Mouse (Mus musculus) kidney, adult 8-10 months (tissue): ENCODE data around the gene Lrp1.

ENCODE experiments used
- DNase-seq, 2 experiments: peaks; one replicate each; pipeline ENCODE4 v3.0.0; 2022

The Lrp1 gene

DNA sequence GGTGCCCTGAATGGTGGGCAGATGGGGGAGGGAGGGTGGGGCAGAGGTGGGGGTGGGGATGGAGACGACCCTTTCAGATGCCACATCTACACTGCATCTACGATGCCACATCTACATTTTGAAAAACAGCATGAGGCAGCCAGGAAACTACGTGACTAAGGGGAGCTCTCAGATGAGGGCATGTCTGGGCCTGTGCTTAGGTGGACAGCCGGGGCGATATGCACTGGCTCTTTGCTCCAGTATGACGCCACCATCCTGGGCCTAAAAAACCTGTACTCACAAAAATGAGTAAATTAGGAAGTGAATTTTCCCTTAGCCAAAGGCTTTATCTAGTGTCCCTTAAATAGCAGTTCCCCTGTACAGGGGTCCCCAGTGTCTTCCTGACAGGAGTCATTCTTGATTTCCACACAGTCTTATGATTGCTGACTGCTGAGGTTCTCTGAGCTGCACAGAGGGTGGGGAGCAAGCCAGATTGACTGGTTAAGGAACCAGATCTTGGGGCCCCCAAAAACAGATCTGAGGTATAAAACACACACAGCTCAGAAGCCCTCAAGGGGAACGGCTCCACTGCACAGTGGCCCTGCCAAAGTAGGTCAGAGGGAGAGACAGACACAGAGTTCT, 30.0 kb downstream of the Lrp1 start:
- DNase-seq, result no peak

DNA sequence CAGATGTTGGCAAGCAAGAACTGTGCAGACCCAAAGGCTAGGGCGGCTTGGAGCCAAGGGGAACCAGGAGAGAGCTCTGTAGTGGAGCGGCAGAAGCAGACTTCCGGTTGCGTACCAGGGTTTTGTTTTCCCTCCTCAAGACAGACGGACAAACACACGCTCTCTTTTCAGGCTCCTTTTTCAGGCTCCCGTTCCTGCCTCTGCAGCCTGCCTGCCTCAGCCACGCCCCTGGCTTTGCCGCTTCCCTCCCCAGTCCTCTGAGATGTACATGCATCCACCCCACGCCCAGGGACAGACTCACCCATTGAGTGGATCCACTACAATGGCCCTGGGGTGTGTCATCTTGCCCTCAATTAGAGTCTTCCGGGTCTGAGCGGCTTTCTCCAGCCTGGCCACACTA, 30.7 kb downstream of the Lrp1 start:
- DNase-seq, result no peak

DNA sequence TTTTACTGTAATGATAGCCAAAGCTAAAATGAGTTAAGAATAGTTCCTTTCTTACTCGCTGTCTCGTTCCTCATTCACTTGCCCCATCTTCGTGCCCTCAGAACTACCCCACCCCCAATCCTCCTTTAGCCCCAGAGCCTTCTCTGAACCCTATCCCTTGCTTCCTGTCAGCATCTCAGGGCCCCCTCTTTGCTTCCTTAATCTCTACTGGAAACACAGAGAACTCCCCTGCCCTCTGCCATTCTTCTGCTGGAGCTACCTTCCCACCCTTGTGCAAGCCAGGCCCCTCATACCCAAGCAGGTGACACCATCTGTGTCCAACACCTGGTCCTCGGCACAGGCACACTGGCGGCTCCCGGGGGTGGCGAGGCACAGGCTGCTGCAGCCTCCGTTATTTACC, 33.2 kb downstream of the Lrp1 start:
- DNase-seq, result no peak

DNA sequence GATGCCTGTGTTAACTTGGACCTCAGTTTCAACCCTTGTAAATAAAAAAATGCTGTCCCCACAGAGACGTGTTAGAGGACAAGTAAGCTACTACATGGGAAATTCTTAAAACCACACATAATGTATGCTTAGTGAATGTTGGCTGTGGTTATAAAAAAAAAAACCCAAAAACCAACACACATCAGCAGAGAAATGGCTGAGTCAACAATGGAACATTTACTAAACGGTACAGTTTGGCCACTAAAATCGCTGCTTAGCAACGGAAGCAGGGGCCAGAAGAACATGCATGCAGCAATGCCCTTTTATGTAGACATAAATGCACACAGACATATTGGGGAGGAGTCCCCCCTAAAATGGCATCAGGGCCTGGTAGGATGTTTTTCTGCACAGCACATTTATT, 34.7 kb downstream of the Lrp1 start:
- DNase-seq, result no peak

DNA sequence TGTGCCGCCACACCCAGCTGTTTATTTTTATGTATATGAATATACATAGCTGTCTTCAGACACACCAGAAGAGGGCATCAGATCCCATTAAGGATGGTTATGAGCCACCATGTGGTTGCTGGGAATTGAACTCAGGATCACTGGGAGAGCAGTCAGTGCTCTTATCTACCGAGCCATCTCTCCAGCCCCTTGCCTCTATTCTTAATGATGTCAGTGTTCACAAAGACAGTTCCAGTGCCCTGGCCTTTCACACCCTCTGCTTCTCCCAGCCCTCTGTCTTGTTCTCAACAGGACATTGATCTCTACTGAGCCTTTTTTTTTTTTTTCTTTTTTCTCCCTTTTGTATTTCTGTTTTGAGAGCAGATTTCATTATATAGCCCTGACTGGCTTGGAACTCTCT, 35.4 kb downstream of the Lrp1 start:
- no peak for DNase-seq

DNA sequence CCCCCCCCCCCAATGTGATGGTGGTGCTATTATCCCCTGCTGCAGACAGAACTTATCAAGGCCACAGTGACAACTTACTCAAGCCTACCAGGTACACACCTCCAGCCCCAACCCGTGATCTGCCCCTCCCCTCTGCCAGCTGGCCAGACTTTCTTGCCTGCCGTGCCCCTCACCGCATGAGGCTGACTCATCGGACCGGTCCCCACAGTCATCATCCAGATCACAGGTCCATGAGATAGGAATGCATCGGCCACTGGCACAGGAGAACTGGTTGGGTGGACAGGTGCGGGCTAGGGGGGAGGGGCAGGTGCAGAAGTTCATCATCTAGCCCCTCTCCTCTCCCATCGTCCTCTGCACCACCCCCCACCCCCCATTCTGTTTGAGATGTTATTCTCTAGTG, 37.3 kb downstream of the Lrp1 start:
- no peak for DNase-seq

DNA sequence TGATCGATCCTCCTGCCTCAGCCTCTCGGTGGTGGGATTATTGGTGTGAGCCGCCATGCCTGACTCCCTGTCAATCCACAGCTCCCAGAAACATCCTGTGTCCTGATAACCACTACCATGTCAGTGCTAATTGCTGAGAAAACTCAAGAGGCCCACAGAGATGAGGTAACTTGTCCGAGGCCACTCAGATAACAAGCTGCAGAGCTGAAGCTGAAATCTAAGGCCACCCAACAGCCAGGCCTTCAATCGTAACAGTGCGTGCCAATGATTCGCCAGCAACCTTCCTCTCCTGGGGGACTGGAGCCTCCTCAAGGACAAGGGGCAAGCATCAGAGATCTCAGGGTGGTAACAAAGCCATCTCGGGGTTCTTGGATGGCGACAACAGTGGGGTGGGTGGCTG, 39.7 kb downstream of the Lrp1 start:
- DNase-seq, result no peak

DNA sequence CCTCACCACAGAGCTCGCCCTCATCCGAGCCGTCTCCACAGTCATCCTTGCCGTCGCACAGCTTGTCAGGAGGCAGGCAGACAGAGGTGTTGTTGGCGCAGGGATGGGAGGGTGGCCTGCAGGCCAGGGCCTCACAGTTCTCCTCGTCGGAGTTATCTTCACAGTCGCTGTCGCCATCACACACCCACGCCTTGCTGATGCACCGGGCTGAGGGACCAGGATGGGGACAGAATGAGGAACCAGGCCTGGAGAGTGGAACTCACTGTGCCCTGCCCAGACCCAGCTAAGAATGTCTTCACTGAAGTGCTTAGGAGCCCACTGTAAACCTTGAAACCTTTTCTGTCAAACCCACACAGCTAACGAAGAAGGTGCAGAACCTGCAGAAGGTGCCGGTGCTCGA, 43.0 kb downstream of the Lrp1 start:
- DNase-seq, result no peak

DNA sequence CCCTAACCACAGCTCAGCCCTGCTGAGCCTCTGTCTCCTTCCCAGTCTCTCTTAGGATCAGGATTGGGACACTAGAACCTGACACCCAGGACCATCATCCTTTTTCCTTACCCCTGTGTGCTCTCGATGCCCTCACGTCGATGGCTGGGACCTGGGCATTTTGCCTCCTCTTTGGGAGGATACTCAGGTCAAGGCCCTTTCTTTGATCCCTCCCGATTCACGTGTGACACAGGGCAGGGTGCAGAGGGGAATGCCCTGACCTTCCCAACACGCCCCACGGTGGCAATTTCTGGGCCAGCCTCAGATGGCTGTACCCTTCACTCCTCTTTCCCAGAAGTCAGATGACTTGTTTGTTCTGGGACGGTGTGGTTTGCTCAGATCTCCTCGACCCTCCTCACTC, 43.8 kb downstream of the Lrp1 start:
- DNase-seq, result no peak

DNA sequence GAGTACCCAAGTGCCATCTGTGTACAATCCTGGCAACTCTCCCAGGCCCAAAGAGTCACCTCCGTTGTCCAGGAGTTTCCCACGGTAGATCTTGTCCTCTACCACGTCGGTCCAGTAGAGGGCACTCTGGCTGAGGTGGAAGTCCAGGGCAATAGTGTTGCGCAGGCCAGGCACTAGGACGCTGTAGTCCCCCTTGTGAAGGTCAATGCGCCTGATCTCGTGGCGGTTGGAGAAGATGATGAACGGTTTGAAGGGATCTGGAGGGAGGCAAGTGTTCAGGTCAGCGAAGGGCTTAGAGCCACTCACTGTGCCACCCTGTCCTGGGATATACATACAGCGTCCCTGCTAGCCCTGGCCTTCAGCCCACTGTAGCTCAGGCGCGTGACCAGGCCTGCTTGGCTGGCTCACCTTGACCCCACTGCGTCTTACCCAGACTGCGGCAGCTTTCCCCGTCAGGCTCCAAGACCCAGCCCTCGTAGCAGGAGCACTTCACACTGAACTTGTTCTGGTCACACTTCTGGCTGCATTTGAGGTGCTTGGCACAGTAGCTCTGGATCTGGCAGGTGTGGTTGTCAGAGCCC, 44.5 kb downstream of the Lrp1 start:
- DNase-seq, result peak; percentile 69 to 85

DNA sequence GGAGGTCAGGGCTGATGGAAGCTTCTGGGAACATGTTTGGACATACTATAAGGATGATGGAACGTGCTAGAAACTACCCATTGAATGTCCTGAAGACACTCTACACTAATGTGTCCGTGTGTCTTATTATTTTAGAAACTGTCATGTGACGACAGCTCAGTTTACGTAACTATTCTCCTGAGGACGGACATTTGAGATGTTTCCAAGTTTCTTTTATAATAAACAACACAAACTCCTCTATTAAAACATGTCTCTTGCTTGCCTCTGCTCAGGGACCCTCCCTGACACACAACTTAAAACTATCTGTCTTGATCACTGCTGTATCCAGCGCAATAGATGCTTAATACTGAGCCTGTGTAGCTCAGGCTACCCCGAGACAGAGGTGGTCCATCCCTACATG, 45.2 kb downstream of the Lrp1 start:
- DNase-seq, result no peak

DNA sequence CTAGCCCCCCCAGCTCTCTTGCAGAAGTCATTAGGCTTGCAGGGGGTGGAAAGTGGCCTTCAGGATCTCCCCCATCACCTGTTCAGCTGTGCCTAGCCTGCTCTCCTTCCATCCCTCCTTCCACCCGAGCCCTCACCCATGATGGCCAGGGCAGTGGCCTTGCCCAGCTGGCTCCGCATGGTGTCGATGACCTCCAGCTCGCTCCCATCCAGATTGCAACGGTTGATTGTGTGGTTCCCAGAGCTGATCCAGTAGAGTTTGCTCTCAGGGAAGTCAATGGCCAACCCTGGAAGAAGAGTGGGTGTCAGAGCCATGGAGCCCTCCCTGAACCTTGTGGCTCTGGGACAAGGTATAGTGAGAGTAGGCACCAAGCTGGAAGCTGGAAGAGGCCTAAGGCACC, 48.7 kb downstream of the Lrp1 start:
- DNase-seq, result no peak

DNA sequence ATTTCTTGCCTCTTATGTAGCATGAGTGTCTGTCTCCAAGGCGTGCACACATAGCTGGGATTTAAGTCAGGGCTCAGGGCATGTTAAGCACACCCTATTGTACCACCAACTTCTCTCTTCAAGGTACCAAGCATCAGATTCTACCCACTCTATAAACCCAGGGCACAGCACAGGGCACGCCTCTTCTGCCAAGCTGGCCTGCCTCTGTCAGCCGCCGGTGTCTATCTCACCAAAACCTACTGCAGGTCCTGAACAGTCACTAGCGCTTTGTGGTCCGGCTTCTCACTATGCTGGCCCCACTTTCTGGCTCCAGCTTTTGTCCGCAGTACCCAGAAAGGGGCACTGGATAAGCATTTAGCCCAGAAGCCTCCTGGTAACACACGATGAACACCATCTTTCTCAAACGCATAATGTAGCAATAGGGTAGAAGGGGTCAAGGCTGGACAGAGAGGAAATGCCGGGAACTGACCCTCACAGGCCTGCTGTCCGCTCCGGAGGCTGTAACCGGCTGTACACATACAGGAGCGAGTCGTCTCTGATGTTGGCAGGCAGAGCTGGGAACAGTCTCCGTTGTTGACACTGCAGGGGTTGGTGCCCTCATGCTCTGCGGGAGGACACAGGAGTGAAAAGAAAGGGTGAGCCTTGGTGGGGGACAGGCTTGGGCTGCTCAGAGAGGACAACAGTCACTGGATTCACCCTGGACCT, 49.9 kb downstream of the Lrp1 start:
- no peak for DNase-seq

DNA sequence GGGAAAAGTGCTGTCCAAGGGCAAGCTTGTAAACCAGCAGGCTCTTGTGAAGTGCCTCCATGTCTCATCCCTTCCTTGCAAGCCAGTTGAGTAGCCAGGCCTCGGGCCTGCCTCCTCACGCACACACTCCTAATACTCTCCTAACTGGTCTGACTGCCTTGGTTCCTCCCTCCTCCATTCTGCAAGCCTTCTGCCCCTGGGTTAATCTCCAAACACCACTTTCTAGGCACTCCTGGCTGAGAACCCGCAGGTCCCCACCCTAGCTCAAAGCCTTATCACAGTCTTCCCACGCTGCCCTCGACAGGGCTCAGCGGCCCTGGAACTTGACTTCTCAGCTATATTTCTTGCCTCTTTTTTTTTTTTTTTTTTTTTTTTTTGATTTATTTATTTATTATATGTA, 50.6 kb downstream of the Lrp1 start:
- DNase-seq, result no peak

DNA sequence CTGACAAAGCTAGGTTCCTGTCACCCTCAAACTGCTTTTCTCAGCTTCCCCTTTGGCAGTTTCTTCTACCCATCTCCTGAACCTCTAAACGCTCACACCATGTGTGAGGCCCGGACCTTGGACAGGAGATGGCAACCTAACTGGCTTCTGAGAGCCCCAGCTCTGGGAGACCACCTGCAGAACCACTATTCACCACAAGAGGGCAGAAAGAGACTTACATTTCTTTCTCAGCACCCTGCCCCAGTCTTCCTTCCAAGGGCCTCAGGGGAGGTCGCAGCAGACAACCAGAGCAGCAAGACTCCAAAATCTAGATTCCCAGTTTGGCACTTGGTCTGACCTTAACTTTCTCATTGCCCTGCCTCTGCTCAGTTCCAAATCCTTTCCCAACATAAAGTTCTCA, 51.5 kb downstream of the Lrp1 start:
- peak; percentile 64 to 82 for DNase-seq

DNA sequence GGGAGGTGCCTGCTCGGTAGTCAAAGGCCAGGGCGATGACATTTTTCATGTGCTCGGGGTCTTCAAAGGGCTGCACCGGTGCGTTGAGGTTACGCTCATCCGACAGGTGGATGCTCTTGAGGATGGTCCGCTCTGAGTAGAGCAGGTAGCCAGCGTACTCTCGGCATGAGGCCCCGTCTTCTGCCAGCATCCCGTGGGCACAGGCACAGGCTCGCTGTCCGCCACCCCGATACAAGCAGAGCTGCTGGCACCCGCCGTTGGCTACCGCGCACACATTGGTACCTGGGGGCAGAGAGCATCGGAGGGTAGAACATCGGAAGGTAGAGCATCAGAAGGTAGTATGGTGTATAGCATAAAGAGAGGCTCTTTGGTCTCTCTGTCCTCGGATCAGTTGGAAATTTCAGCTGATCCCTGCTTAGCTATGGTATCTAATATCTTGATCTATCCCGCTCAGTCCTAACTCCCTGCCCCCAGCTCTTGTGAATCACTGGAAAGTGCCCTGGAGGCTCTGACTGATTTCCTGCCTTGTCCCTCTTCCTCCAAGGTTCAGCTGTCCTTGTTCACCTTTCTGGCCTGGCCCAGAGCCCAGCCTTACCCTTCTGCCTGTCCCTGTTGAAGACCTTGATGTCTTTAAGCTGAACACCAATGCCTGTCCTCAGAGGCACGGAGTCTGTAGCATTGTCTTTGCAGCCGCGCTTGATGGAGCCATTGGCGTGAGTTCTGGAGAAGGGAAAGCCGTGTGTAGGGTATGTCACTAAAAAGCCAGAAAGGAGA, 54.2 kb downstream of the Lrp1 start:
- no peak for DNase-seq

DNA sequence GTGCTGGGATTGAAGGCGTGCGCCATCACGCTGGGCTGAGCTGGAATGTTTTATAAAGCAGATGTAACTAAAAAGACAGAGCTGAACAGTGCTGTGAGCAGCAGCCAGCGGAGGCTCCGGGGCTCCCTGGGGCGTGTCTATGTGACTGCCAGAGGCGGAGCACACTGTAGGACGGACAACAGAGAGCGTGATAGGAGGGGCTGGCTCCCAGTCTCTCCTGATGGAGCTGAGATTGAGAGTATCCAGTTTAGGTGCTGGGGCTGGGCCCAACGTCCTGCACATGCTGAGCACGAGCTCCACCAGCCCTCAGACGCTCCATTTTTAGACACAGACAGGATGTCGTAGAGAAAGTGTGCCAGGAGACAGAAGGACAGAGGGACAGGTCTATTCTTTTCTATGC, 56.6 kb downstream of the Lrp1 start:
- no peak for DNase-seq

DNA sequence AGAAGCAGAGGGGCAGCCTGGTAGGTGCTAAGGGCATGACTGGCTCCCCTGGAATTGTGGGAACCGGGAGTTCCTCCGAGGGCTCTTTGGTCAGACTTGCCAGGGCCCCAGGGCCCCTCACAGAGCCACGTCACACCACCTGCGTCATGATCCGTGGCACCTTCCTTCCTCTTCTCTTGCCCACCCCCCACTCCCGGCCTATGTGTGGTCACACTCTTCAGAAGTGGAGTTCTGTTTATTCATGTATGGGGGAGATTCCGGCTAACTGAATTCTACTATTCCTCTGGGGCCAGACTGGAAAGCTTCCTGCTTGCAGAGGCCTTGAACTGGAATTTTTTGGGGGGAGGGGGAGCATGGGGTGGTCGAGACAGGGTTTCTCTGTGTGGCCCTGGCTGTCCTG, 57.1 kb downstream of the Lrp1 start:
- DNase-seq, result no peak

DNA sequence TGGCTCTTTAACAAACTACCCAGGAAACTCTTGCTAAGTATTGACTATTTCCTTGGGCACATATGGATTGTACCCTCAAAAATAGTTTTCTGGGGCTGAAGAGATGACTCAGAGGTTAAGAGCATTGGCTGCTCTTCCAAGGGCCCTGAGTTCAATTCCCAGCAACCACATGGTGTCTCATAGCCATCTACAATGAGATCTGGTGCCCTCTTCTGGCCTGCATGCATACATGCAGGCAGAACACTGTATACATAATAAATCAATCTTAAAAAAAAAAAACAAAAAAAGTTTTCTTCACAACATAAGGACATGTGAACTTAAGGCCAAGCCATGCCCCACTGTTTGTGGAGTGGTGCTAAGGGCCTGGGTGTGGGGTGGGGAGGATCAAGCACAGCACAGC, 59.8 kb downstream of the Lrp1 start:
- no peak for DNase-seq

DNA sequence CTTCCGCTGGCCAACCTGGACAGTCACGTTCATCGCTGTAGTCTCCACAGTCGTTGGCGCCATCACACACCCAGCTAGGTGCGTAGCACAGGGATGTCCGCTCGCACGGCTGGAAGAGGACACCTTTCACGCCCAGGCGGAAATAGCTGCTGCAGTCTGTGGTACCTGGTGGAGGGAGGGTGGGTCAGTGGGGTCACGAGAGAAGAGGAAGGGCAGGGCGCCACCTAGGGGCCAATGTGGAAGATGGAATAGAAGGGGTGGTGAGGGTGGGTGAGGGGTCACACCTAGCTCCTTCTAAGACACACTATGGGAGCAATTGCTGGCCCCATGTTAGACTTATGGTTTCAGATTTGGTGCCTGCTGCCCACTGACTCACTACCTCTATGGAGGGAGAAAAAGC, 63.6 kb downstream of the Lrp1 start:
- no peak for DNase-seq

DNA sequence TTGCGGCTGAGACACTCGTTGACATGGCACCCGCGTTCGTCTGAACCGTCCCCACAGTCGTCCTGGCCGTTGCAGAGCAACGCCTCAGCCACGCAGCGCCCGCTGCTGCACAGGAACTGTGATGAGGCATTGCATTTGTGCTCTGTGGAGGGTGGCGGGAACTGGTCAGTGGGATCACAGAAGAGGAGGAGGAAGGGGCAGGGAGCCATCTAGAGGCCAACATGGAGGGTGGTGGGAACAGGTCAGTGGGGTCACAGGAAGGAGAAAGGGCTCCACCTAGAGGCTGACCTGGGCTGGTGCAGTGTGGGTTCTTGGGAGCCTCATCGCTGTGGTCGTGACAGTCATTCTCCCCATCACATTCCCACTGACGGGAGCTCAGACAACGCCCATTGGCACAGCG, 65.2 kb downstream of the Lrp1 start:
- DNase-seq, result peak in 1 of 2 experiments; percentile 34

DNA sequence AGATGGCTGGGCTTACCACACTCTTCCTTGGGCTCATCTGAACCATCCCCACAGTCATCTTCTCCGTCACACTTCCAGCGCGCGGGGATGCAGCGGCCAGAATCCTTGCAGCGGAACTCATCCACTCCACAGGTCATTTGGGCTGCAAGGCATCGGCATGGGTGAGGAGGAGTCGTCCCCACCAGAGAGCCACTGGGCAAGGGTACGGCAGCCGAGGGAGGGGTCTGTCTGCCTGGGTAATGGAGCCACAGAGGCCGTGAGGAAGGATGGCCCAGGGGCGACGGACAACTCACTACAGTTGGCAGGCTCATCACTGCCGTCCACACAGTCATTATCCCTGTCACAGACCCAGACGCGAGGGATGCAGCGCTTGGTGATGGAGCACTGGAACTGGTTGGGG, 71.1 kb downstream of the Lrp1 start:
- no peak for DNase-seq

DNA sequence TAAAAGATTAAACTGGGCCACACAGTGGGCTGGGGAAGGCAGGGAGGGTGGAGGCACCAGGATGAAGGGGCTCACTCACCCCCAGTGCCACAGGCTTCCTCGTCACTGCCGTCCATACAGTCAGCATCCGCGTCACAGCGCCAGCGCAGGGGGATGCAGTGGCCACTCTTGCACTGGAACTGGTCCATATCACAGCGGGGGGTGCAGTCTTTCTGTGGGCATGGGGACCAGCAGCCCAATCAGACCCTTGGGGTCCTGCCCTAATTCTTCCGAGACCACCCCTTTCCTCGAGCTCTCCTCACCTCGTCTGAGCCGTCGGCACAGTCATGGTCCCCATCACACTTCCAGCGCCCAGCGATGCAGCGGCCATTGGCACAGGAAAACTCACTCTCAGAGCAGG, 72.7 kb downstream of the Lrp1 start:
- no peak for DNase-seq

DNA sequence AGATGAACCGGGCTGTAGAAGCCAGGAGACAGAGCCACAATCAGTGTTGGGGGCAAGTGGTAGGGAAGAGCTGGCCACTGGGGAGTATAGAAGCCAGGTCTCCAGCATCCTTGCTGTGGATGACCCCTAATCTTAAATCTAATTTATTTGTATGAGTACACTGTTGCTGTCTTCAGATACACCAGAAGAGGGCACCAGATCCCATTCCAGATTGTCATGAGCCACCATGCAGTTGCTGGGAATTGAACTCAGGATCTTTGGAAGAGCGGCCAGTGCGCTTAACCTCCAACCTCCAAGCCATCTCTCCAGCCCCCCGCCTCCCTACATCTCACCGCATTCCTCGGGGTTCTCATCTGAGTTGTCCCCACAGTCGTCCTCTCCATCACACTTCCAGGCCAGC, 74.4 kb downstream of the Lrp1 start:
- DNase-seq, result no peak
